Mouse (Mus musculus): ENCODE data around the gene Thtpa.

The Thtpa gene

GRCm38 (mm10) chr14:55094704-55095231, at the start of gene Thtpa:
Gene Thtpa, plus strand, starts transcription at chr14:55094784.
- in situ Hi-C loops (cut with MboI; ENCODE audit: unreplicated experiment in 2 of 2): loop anchor here (10.0 kb wide), 3 partner anchors 80 to 380 kb away; partner anchors contain the start of genes Cebpe (in 1 of the 2), Ngdn (in 1 of the 2) and Pabpn1 (in 1 of the 2)

- in situ Hi-C loops (cut with MboI; ENCODE audit: unreplicated experiment in 2 of 2): no loop called here
Observed at GRCm38 (mm10) chr14:55047971-55048531, 46.5 kb upstream of the Thtpa start.

GRCm38 (mm10) chr14:55052496-55052895, 42.1 kb upstream of the Thtpa start:
- in situ Hi-C loops (cut with MboI; ENCODE audit: unreplicated experiment in 2 of 2): no loop called here

- in situ Hi-C loops (cut with MboI; ENCODE audit: unreplicated experiment in 2 of 2): no loop called here
Observed at GRCm38 (mm10) chr14:55053050-55053449, 41.5 kb upstream of the Thtpa start.

GRCm38 (mm10) chr14:55053708-55054190, 40.8 kb upstream of the Thtpa start:
- in situ Hi-C loops (cut with MboI; ENCODE audit: unreplicated experiment in 2 of 2): no loop called here

- in situ Hi-C loops (cut with MboI; ENCODE audit: unreplicated experiment in 2 of 2): no loop called here
Observed at GRCm38 (mm10) chr14:55054191-55054749, 40.3 kb upstream of the Thtpa start.

GRCm38 (mm10) chr14:55055167-55055834, 39.3 kb upstream of the Thtpa start:
- in situ Hi-C loops (cut with MboI; ENCODE audit: unreplicated experiment in 2 of 2): no loop called here

GRCm38 (mm10) chr14:55059009-55059408, 35.6 kb upstream of the Thtpa start:
- in situ Hi-C loops (cut with MboI; ENCODE audit: unreplicated experiment in 2 of 2): no loop called here

- in situ Hi-C loops (cut with MboI; ENCODE audit: unreplicated experiment in 2 of 2): no loop called here
Observed at GRCm38 (mm10) chr14:55059931-55060330, 34.7 kb upstream of the Thtpa start.

- in situ Hi-C loops (cut with MboI; ENCODE audit: unreplicated experiment in 2 of 2): no loop called here
Observed at GRCm38 (mm10) chr14:55061845-55062244, 32.7 kb upstream of the Thtpa start.

GRCm38 (mm10) chr14:55062626-55063025, 32.0 kb upstream of the Thtpa start:
- in situ Hi-C loops (cut with MboI; ENCODE audit: unreplicated experiment in 2 of 2): no loop called here

GRCm38 (mm10) chr14:55063117-55063516, 31.5 kb upstream of the Thtpa start:
- in situ Hi-C loops (cut with MboI; ENCODE audit: unreplicated experiment in 2 of 2): no loop called here

- in situ Hi-C loops (cut with MboI; ENCODE audit: unreplicated experiment in 2 of 2): no loop called here
Observed at GRCm38 (mm10) chr14:55063581-55064381, 30.8 kb upstream of the Thtpa start.

GRCm38 (mm10) chr14:55064481-55065370, 29.9 kb upstream of the Thtpa start:
- in situ Hi-C loops (cut with MboI; ENCODE audit: unreplicated experiment in 2 of 2): no loop called here

- in situ Hi-C loops (cut with MboI; ENCODE audit: unreplicated experiment in 2 of 2): no loop called here
Observed at GRCm38 (mm10) chr14:55065391-55065790, 29.2 kb upstream of the Thtpa start.

- in situ Hi-C loops (cut with MboI; ENCODE audit: unreplicated experiment in 2 of 2): no loop called here
Observed at GRCm38 (mm10) chr14:55066042-55066441, 28.5 kb upstream of the Thtpa start.

- in situ Hi-C loops (cut with MboI; ENCODE audit: unreplicated experiment in 2 of 2): loop anchor here in 1 of 2 experiments (10.0 kb wide), 1 partner anchor 227 kb away; no protein-coding TSS in a partner anchor
Observed at GRCm38 (mm10) chr14:55071756-55072155, 22.8 kb upstream of the Thtpa start.

GRCm38 (mm10) chr14:55074416-55074815, 20.2 kb upstream of the Thtpa start:
- in situ Hi-C loops (cut with MboI; ENCODE audit: unreplicated experiment in 2 of 2): loop anchor here in 1 of 2 experiments (10.0 kb wide), 1 partner anchor 230 kb away; no protein-coding TSS in a partner anchor

- in situ Hi-C loops (cut with MboI; ENCODE audit: unreplicated experiment in 2 of 2): loop anchor here in 1 of 2 experiments (5.0 to 10.0 kb wide), 2 partner anchors 49 to 231 kb away; no protein-coding TSS in a partner anchor
Observed at GRCm38 (mm10) chr14:55076224-55076623, 18.4 kb upstream of the Thtpa start.
